Mouse (Mus musculus) thymus, adult 2 months (tissue): ENCODE measurements at regions not wholly inside any gene's neighbourhood (a gene's known extent, or its start where the extent isn't known, plus 50 kb on each side); places are given as distances from the start of the nearest gene placed in this dataset.

Source experiments
- CTCF ChIP-seq: fragments of 200-500 bp; IDR thresholded peaks from 2 replicates; pipeline ENCODE4 v1.5.1; 2012; ENCODE audit warnings: mild to moderate bottlenecking, control low read depth, low read length, moderate library complexity, borderline replicate concordance; ENCODE audit not compliant: control insufficient read depth, poor library complexity, insufficient read depth; ENCODE audit errors: extremely low read depth
- POLR2A ChIP-seq: fragments of 200-500 bp; IDR thresholded peaks from 2 replicates; pipeline ENCODE4 v1.6.1; 2012; ENCODE audit warnings: mild to moderate bottlenecking, low read length, control low read depth, moderate library complexity; ENCODE audit not compliant: control insufficient read depth, poor library complexity, insufficient read depth; ENCODE audit errors: extremely low read depth

DNA sequence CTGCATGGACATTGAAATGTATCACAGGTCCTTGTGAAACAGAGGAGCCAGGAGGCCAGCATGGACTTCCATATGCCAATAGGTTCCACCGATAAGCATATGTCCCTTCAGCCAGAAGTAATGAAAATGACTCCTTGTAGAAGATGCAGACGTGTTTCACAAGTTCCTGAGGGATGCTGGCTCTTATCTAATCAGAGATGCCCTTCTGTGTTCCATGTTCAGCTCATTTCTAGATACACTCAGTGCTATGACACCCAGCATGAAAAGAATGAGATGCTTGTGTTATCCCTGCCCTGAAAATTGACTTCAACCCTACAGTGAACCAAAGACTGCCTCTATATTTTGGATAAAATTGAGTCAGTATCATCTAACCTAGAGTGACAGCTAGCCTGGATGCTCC lies 53.8 kb upstream of the Elac2 start:
- TF ChIP-seq POLR2A, result no peak
- TF ChIP-seq CTCF, result no peak
